Mouse (Mus musculus) gastrocnemius, adult 2 months (tissue): ENCODE data around the gene Sigmar1. TPM values are rescaled to one million over a fixed set of nuclear protein-coding genes. Genes with fewer than 3 reads are reported as not detected.
A peak's percentile ranks its signal among the peaks of the same experiment; 100 is the strongest.

Experiments
- DNase-seq: peaks from one replicate; pipeline ENCODE4 v3.0.0; 2022
- H3K27ac ChIP-seq: fragments of 200-600 bp; 2 replicates; pipeline ENCODE4 v1.8.1; 2022; ENCODE audit warnings: mild to moderate bottlenecking
- H3K4me3 ChIP-seq: fragments of 200-600 bp; 2 replicates; pipeline ENCODE4 v1.8.1; 2022; ENCODE audit warnings: mild to moderate bottlenecking, moderate library complexity
- CTCF ChIP-seq: fragments of 200-600 bp; IDR thresholded peaks from 2 replicates; pipeline ENCODE4 v1.8.1; 2022; ENCODE audit warnings: antibody characterized with exemption, mild to moderate bottlenecking, moderate library complexity
- intact Hi-C: fragments of 180-260 bp; cut with DNase I; formaldehyde crosslinking; loops from one replicate; pipeline ENCODE4 v1.15.1; 2025
- total RNA-seq, 2 experiments: library from RNA; stranded (reverse); gene quantifications; 2 replicates each; pipeline ENCODE4 v1.2.3; 2021

The Sigmar1 gene
- total RNA-seq, 2 experiments from 2014 or later: 8.2 to 13.3 TPM

DNA sequence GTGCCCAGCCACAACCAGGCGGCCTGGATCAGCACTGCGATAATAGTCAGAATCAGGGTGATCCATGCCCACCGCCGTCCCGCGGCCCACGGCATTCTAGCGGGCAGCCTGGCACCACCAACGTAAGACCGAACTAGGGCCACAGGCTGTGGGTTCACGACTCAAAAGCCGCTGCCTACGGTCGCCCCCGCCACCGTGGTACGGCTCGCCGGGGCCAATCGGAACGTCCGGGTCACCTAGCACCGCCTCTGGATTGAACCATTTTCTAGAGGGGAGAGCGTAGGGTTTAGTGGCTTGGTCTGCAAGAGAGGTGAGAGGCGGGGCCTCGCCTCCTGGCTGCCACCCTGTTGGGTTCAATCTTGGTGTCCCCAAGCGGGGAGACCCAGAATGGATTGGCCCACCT is 14.8 kb downstream of the Sigmar1 start:
- peak overlapping the region; percentile 93 for H3K4me3 ChIP-seq
- TF ChIP-seq CTCF: peak; percentile 29; the same call in 1 of the 2 replicates
- peak overlapping the region; percentile 93 for H3K27ac ChIP-seq
- peak; percentile 94 for DNase-seq
- intact Hi-C loops: no loop called here

DNA sequence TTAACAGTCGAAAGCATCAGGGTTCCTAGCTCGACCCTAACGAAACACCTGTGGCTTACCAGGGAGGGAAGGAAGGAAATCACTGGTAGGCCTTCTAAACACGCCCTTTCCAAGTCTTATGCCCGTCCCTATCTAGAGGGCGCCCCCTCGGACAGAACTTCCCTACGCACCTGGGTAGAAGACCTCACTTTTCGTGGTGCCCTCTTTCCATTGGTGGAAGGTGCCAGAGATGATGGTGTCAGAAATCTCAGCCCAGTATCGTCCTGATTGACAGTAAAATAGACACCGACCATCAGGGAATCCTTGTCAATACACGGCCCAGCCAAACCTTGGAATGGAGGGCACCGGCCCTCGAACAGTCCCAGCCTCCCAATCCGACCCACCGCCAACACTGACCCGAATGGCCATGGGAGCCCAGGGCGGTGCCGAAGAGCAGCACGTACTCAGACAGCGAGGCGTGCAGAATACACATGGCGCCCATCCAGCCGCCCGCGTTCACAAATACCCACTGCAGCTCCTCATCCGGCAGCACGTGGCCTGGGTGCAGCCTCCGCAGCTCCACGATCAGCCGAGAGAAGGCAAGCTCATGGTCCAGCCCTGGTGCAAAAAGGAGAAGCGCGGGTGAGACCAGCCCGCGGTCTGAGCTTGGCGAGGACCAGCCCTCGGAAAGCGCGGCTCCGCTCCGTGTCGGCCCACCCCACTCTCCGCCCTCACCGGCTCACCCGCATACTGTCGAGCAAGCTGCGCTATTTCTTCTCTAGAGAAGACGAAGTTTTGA is 15.4 kb downstream of the Sigmar1 start:
- intact Hi-C loops: no loop called here
- H3K27ac ChIP-seq: peak overlapping the region; percentile 93
- no peak for TF ChIP-seq CTCF
- H3K4me3 ChIP-seq: peak overlapping the region; percentile 93
- DNase-seq: peak; percentile 83

DNA sequence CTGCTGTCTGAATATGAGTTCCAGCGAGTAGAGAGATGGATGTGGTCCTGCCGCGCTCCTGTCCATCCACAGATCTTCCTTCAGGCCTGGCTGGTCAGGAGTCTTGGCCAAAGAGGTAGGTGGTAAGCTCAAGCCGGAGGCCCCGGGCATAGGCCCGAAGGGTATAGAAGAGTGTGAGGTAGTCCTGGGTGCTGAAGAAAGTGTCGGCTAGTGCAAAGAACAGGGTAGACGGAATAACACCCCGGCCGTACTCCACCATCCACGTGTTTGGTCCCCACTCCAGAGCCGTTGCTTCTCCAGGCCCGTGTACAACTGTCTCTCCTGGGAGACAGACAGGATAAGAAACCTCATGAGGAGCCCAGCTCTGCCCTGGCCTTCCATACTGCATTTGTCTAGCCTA is 16.7 kb downstream of the Sigmar1 start:
- Histone ChIP-seq H3K4me3 (peak overlapping the region; percentile 93; the same call in 1 of the 2 replicates), H3K27ac (no peak overlapping the region)
- TF ChIP-seq CTCF: no peak
- intact Hi-C loops: no loop called here
- DNase-seq: no peak

DNA sequence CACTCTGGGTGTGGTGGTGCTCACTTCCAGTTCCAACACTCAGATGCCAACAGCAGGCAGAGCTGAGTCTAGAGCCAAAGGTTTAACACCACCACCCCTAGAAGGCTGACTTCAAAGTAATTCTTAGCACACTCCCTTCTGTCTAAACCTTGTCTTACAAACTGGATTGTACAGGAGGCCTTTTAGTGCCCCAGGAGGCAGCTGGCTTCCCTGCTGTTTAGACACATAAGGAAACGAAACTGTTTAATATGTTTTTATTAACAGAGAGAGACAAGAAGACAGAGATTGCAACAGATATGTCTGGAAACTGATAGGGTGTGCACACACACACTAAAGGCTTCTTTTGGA is 17.7 kb downstream of the Sigmar1 start:
- no peak for DNase-seq
- no peak for TF ChIP-seq CTCF
- H3K27ac ChIP-seq: peak overlapping the region; percentile 28
- intact Hi-C loops: no loop called here
- no peak overlapping the region for H3K4me3 ChIP-seq

DNA sequence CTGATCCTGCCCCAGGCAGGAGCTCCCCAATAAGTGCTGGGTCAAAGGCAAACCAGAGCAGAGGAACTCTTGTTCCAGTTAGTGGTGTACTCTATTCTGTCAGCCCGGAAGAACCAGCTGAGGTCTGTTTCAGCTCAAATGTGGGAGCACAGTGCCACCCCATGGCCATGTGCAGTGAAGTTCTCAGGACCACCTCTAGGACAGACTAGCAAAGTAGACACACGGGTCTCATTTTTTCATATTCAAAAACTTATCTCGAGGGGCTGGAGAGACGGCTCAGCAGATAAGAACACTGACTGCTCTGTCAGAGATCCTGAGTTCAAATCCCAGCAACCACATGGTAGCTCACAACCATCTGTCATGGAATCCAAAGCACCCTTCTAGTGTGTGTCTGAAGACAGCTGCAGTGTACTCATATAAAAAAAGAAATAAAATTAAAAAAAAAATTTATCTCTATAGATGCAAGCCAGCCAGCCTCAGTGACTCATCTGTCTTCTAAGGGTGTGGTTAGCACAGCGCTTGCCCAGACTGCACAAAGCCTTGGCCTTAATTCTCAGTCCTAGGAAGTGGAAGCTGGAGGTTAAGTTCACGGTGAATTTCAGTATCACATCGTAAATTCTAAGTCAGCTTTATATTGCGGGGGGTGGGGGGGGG is 18.2 kb downstream of the Sigmar1 start:
- TF ChIP-seq CTCF: peak; percentile 88
- Histone ChIP-seq H3K4me3 (no peak overlapping the region), H3K27ac (peak overlapping the region; percentile 65)
- intact Hi-C loops: loop anchor here (1.0 kb wide), 1 partner anchor 23 kb away; no protein-coding TSS in a partner anchor
- DNase-seq: peak; percentile 80

DNA sequence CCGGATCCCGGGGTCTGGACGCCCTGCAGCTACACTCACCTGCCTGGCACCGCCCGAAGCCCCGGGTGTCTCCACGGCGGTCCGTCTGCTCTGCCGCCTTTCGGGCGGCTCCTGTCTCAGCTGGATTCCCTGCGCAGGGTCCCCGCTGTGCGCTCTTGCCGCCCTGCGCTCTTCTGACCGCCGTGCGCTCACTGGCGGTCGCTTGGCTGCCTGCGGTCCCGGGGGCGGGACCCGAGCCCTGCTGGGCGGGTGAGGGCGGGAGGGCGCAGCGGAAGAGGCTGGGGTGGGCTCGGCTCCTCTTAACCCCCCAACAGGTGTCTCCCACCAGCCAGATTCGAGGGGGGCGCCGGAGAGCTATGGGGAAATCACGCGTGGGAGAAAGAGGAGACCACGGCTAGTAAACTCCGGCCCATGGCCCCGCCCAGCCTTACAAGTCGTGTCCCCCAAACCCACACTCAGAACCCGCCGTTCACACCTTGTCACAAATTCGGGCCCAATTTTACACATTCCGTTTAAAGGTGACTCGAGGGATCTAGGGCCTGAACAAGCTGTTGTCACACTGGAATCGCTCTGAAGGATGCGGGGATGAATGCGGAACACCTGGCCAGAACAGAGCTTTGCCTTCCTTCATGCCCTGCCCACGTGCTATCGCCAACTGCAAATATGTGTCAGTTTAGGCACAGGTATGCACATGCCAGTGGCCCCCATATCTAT is 24.7 kb downstream of the Sigmar1 start, which contains the start of gene Arid3c:
Arid3c (minus strand) TSS at position 91 of the 714 bp plus-strand sequence.
- peak within 1 kb of the TSS; percentile 64 for H3K4me3 ChIP-seq
- H3K27ac ChIP-seq: no peak within 1 kb of the TSS
- DNase-seq: no peak
- no peak for TF ChIP-seq CTCF
- intact Hi-C loops: no loop called here

DNA sequence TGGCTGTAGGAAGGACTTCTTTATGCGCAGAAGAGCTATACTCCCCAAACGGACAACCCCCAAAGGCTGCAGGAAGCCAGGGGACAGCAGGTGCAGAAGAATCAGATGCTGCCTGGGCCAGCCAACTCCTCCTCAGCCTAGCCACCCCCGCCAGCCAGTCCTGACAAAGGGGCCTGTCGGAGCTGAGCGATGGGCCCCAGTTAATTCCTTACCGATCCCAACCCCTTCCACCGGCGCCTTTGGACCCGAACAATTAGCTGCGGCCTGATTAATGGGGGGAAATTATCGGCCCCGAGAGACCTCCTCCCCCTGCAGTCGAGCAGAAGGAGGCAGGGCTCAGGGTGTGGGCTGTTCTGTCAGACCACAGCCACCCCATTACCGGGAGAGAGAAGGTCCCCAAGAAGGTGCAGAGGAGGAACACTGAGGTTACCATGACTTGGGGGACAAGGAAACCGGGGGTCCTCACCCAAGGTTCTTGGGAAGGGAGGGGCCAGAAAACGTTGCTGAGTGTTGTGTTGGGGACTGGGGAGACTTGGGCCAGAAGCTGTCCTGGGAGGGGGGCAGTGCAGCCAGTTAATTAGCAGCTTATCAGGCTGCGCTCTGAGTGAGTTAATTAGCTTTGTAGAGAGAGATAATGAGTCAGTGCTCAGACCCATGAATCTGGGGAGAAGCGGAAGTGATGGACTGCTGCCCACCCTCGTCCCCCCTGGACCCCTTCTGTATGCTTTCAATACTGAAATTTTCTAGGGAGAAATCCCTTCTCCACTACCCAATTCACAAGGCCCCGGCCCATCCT is 28.9 kb downstream of the Sigmar1 start:
- TF ChIP-seq CTCF: no peak
- DNase-seq: no peak
- intact Hi-C loops: no loop called here
- H3K27ac ChIP-seq: no peak overlapping the region
- no peak overlapping the region for H3K4me3 ChIP-seq

DNA sequence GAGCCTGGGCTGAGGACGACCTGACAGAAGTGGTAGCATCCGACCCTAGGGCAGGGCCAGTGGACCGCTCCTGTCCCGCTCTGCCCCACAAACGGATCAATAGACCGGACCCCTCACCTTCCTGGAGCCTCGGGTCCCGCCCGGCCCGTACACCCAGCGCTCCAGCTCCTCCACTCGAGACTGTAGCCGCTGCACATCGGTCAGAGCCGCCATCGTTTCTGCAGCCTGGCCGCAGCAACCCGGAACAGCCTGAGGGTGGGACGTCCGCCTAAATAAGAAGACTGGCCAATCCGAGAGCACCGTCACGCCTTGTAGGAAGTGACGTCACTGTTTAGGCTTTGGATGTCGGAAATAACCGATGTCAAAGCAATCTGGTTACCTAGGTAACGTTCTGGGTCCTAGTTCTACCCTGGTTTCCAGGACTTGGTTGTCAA is 33.0 kb downstream of the Sigmar1 start, which contains the start of gene Dctn3:
Dctn3 (minus strand) TSS at position 253 of the 434 bp plus-strand sequence.
- peak within 1 kb of the TSS; percentile 87 for H3K27ac ChIP-seq
- DNase-seq: peak; percentile 90
- intact Hi-C loops: no loop called here
- peak within 1 kb of the TSS; percentile 98 for H3K4me3 ChIP-seq
- TF ChIP-seq CTCF: no peak

DNA sequence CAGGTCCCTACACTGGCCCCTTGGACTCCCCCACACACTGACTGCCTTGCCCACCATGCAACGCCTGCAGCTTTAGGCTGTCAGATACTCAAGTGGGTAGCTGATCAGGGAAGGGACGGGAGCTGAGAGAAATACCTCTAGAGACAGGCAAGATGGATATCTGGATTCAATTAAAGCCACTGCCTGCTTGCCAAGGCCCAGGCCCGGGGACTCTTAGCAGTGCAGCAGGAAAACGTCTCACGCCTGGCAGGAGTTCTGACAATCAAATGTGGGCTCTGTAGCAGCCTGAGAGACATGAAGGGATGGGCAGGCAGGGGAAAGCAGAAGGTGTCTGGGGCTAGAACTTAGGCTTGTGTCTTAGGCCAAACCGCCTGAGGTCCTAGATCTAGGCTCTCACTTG is 39.1 kb downstream of the Sigmar1 start:
- H3K27ac ChIP-seq: no peak overlapping the region
- intact Hi-C loops: no loop called here
- H3K4me3 ChIP-seq: no peak overlapping the region
- TF ChIP-seq CTCF: no peak
- no peak for DNase-seq

DNA sequence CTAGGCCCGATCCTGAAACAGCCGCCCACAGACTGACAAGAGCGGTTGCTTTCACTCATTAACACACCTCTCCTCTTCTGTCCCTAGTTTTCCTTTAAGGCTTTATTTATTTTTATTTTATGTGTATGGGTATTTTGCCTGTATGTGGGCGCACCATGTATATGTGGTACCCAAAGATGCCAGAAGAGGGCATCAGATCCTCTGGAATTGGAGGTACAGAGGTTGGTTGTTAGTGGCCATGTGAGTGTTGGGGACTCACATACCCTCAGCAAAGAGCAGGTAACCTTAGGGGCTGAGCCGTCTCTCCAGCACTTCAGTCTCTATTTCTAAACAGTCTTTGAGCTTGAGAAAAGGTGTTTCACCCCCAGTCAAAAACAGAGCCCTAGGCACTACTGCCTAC is 40.4 kb downstream of the Sigmar1 start:
- Histone ChIP-seq H3K27ac (no peak overlapping the region), H3K4me3 (no peak overlapping the region)
- TF ChIP-seq CTCF: peak; percentile 64
- intact Hi-C loops: no loop called here
- DNase-seq: no peak

DNA sequence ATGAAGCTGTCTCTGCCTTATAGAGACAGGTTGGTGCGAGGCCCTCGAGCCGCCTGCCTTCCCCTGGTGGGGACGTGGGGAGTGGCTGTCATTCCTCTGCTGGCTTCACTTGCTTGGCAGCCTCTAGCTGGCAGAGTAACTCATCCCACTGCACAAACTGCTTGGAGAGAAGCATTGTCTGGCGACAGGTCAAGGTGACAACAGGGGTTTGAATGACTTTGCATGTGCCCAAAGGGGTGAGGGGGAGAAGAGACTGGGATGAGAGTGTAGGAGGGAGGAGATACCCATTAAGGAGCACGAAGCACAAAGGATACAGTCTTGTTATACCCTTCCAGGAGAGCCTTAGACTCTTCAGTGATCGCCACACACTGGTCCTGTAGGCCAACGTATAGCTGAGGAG is 40.9 kb downstream of the Sigmar1 start:
- no peak for TF ChIP-seq CTCF
- intact Hi-C loops: no loop called here
- no peak overlapping the region for H3K27ac ChIP-seq
- no peak for DNase-seq
- no peak overlapping the region for H3K4me3 ChIP-seq

DNA sequence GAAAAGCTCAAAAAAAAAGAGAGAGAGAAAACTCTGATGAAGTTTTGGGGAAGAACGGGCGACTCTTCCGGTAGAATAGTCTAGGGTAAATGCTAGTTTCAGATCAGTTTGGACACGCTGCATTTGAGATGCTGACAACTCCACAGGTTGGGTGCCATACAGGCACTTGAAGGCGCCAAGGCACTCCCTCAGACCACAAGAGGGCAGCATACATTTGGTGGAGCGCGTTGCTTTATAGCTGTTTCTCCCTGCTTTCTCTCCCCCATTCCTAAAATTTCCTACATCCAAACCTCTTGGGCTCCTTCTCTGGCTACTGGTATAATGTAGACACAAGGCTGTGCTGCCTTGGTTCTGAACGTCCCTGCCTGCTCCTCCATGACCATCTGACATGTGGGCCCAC is 41.7 kb downstream of the Sigmar1 start:
- DNase-seq: peak; percentile 75
- Histone ChIP-seq H3K4me3 (peak overlapping the region; percentile 84), H3K27ac (peak overlapping the region; percentile 95)
- intact Hi-C loops: loop anchor here (1.0 kb wide), 1 partner anchor 23 kb away; no protein-coding TSS in a partner anchor
- TF ChIP-seq CTCF: peak; percentile 90
